Mouse (Mus musculus) limb, embryonic 10.5 days (tissue): ENCODE data around the gene 1700001J03Rik. TPM values are rescaled to one million over a fixed set of nuclear protein-coding genes. Genes with fewer than 3 reads are reported as not detected.
"Not testable (repeated sequence)": the region's sequence is repeated elsewhere in the genome, so short reads cannot be mapped to it uniquely, and the experiment has no call there.

Source experiments
- DNase-seq: peaks from one replicate; pipeline ENCODE4 v3.0.0-alpha.2; 2017; ENCODE audit warnings: low spot score
- H3K27ac ChIP-seq: fragments of 300-500 bp; sonication (generic); 2 replicates; pipeline ENCODE4 v1.5.1; 2016; ENCODE audit warnings: mild to moderate bottlenecking
- H3K27me3 ChIP-seq: fragments of 300-500 bp; sonication (generic); 2 replicates; pipeline ENCODE4 v1.6.1; 2016; ENCODE audit warnings: low read depth, mild to moderate bottlenecking; ENCODE audit not compliant: poor library complexity, severe bottlenecking
- H3K36me3 ChIP-seq: fragments of 300-500 bp; sonication (generic); 2 replicates; pipeline ENCODE4 v1.6.1; 2016; ENCODE audit warnings: mild to moderate bottlenecking, moderate library complexity
- H3K4me1 ChIP-seq: fragments of 300-500 bp; sonication (generic); 2 replicates; pipeline ENCODE4 v1.6.1; 2016
- H3K4me3 ChIP-seq: fragments of 300-500 bp; sonication (generic); 2 replicates; pipeline ENCODE4 v1.5.1; 2016; ENCODE audit warnings: mild to moderate bottlenecking, moderate library complexity
- H3K9me3 ChIP-seq: fragments of 300-500 bp; sonication (generic); replicated peaks from 2 replicates; pipeline ENCODE4 v1.6.1; 2016; ENCODE audit warnings: mild to moderate bottlenecking
- WGBS: fragments of 180-500 bp; shearing (Covaris S2); methylation state at CpG from one replicate; pipeline ENCODE4 v1.1.7; 2016; 5-methylcytosine and 5-hydroxymethylcytosine counted together
- polyA plus RNA-seq: library from polyadenylated mRNA; unstranded; fragments of >200 nt; fragmentation: Nextera tagmentation; extraction: Ambion mirVana; gene quantifications from 2 replicates; pipeline ENCODE4 v1.2.1, GENCODE M21; 2016

1700001J03Rik gene
- polyA plus RNA-seq, 1 experiment from 2014 or later, result not detected

- Histone ChIP-seq H3K4me3 (no peak overlapping the region), H3K9me3 (no peaks in the 10 kb centered on the region), H3K27ac (no peak overlapping the region), H3K36me3 (peaks cover 86% of the 10 kb centered on the region), H3K4me1 (no peaks in the 10 kb centered on the region), H3K27me3 (no peaks in the 10 kb centered on the region)
- no peak for DNase-seq
- WGBS, result 93% methylated on average over 5 of the region's 5 CpGs
Measured at GRCm38 (mm10) chr5:146205537-146205936, 20.4 kb upstream of the 1700001J03Rik start.

DNA sequence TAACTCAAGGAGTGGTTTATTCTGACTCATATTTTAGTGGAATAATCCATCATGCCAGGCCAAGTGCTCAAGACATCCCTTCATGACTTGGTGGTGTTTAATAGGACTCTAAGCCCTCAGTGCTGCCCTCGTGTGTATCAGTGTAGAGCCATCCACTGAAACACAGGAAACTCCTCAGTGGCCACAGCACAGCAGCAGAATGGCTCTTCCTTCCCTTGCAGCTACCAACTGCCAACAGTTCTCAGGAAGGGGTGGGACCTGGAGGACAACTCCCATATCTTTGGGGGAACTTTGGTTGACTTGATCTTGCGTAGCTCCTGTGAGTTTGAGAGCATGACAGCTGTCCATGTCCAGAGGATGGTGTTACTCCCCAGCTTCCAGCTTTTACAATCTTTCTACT lies 18.8 kb upstream of the 1700001J03Rik start:
- H3K9me3 ChIP-seq, result no peaks in the 10 kb centered on the region
- H3K4me3 ChIP-seq, result no peak overlapping the region
- H3K36me3 ChIP-seq, result peaks cover 70% of the 10 kb centered on the region
- no peak overlapping the region for H3K27ac ChIP-seq
- H3K27me3 ChIP-seq, result no peaks in the 10 kb centered on the region
- no peak for DNase-seq
- WGBS, result 83% methylated on average over 2 of the region's 2 CpGs
- no peaks in the 10 kb centered on the region for H3K4me1 ChIP-seq

DNA sequence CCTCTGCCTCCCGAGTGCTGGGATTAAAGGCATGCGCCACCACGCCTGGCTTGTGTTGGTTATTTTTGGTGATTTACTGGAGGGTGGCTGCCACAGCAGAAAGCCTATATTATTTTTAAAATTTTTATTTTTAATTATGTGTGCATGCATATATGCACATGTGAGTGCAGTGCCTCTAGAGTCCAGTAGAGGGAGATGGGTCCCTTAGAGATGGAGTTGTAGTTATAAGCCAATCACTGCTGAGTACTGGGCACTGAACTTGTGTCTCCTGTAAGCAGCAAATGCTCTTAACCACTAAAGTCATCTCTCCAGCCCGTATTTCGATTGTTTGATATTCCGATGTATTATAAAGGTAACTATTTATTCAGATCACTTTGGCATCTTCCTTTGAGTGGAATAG lies 15.5 kb upstream of the 1700001J03Rik start:
- WGBS, result 97% methylated on average over 6 of the region's 6 CpGs
- no peak for DNase-seq
- Histone ChIP-seq H3K4me1 (no peaks in the 10 kb centered on the region), H3K36me3 (peaks cover 37% of the 10 kb centered on the region), H3K4me3 (no peak overlapping the region), H3K27ac (no peak overlapping the region), H3K9me3 (no peaks in the 10 kb centered on the region), H3K27me3 (no peaks in the 10 kb centered on the region)

- H3K36me3 ChIP-seq, result peaks cover 27% of the 10 kb centered on the region
- H3K27ac ChIP-seq, result no peak overlapping the region
- no peak overlapping the region for H3K4me3 ChIP-seq
- H3K27me3 ChIP-seq, result no peaks in the 10 kb centered on the region
- DNase-seq, result no peak
- WGBS, result 89% methylated on average over 2 of the region's 2 CpGs
- H3K9me3 ChIP-seq, result no peaks in the 10 kb centered on the region
- H3K4me1 ChIP-seq, result no peaks in the 10 kb centered on the region
Measured at GRCm38 (mm10) chr5:146199540-146199939, 14.4 kb upstream of the 1700001J03Rik start.

GRCm38 (mm10) chr5:146199073-146199472 lies 14.0 kb upstream of the 1700001J03Rik start:
- H3K4me1 ChIP-seq, result no peaks in the 10 kb centered on the region
- no peak overlapping the region for H3K4me3 ChIP-seq
- no peaks in the 10 kb centered on the region for H3K9me3 ChIP-seq
- no peak for DNase-seq
- H3K27ac ChIP-seq, result no peak overlapping the region
- no peaks in the 10 kb centered on the region for H3K27me3 ChIP-seq
- H3K36me3 ChIP-seq, result peaks cover 22% of the 10 kb centered on the region

DNA sequence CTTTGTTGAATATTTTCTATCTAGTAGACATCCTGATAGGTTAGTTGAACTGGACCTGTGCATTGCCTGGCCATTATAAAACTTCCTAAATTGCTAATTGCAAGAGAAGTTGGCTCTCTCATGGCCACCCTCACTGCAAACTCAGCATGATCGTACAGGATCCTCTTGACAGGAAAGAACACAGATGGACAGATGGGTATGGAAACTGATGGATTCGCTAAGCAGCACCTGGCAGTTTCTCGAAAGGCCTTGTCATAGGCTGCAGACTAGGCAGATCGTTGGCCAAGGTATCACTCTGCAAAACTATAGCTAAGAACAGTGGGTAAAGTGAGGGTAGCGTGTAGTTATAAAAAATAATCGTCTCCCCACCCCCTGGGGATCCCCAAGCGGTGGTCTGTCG lies 8.3 kb upstream of the 1700001J03Rik start:
- no peak overlapping the region for H3K4me3 ChIP-seq
- no peaks in the 10 kb centered on the region for H3K4me1 ChIP-seq
- no peak for DNase-seq
- H3K27ac ChIP-seq, result no peak overlapping the region
- H3K36me3 ChIP-seq, result no peaks in the 10 kb centered on the region
- no peaks in the 10 kb centered on the region for H3K27me3 ChIP-seq
- no peaks in the 10 kb centered on the region for H3K9me3 ChIP-seq
- WGBS, result 82% methylated on average over 8 of the region's 8 CpGs

DNA sequence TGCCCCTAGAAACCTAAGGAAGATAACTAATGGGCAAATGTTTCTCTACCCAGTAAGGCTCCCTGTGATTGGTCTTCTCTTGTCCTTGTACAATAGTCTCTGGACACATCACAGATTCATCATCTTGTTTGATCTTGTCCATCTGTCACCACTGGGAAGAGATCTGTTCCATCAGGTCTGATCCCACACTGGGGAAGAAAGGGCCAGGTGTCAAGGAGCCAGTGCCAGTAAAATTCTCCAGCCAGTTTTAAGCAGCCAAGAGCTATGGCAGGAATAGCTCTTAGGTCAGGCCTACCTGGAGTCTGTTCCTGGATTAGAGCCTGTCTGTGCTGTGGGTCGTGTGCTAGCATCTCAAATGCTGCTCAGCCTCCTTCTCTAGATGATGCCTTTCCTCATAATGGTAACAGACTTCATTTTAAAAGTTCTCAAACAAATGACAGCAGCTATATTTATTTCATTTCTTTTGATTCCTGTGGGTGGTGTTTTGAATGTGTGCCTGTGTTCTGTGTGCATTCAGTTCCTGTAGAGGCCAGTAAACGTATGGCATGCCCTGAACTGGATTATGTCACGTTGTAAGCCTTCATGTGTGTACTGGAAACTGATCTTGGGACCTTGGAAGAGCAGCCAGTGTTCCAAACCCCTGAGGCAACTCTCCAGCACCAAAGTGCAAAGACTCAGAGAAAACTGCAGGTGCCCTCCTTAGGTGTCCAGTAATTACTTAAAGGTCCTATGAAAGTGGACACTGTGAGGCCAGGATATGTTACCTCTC lies 5.6 kb upstream of the 1700001J03Rik start:
- no peak for DNase-seq
- WGBS, result 66% methylated on average over 3 of the region's 3 CpGs

GRCm38 (mm10) chr5:146190093-146190492 lies 5.0 kb upstream of the 1700001J03Rik start:
- Histone ChIP-seq H3K27ac (no peak overlapping the region), H3K4me3 (no peak overlapping the region), H3K9me3 (no peaks in the 10 kb centered on the region), H3K36me3 (no peaks in the 10 kb centered on the region), H3K27me3 (no peaks in the 10 kb centered on the region), H3K4me1 (no peaks in the 10 kb centered on the region)
- DNase-seq, result no peak
- WGBS, result 71% methylated on average over 4 of the region's 4 CpGs

More for the DNA sequence above, 5.6 kb upstream of the 1700001J03Rik start:
- Histone ChIP-seq H3K27ac (no peak overlapping the region), H3K4me3 (no peak overlapping the region), H3K27me3 (no peaks in the 10 kb centered on the region), H3K4me1 (no peaks in the 10 kb centered on the region), H3K36me3 (no peaks in the 10 kb centered on the region), H3K9me3 (no peaks in the 10 kb centered on the region)

DNA sequence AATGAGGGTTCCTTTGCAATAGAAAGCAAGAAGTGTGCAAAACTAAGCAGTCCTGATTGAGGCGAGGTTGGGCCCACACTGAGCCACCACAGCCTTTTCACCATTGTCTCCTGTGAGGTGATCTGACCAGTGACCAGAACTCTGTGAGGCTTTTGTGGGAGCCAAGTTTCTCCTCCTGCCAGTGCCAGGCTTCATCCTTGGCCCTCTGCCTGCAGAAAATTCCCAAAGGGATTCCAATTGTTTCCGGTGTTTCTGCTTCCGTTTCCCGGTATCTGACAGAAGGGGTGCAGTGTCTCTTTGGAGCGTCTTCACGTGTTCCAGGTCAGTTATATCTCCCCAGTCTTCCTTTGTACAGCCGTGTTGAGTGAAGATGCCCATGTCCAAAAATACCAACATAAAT lies 3.6 kb upstream of the 1700001J03Rik start:
- Histone ChIP-seq H3K4me3 (no peak overlapping the region), H3K9me3 (0 out of 2 replicates have a peak, but pooled peaks cover 2% of the 10 kb centered on the region), H3K27me3 (no peaks in the 10 kb centered on the region), H3K27ac (no peak overlapping the region), H3K36me3 (no peaks in the 10 kb centered on the region), H3K4me1 (no peaks in the 10 kb centered on the region)
- 91% methylated on average over 7 of the region's 7 CpGs for WGBS
- DNase-seq, result no peak

DNA sequence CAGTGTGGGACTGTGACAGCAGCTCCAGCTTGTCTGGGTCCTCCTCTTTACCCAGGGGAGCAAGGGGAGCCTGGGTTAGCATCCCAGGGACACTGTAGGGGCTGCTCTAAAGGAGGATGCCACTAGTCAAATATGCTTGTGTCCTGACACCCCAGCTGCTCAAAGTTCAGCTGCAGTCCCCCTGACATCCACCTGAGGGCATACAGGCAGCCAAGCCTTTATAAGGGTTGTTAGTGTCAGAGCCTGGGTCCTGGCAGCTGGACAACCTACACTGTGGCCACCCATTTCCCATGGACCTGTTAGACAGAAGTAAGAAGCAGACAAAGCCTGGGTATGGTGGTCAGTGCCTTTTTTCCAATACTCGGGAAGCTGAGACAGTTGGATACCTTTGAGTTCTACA lies 3.0 kb upstream of the 1700001J03Rik start:
- Histone ChIP-seq H3K36me3 (no peaks in the 10 kb centered on the region), H3K27me3 (no peaks in the 10 kb centered on the region), H3K4me3 (no peak overlapping the region), H3K9me3 (0 out of 2 replicates have a peak, but pooled peaks cover 3% of the 10 kb centered on the region), H3K4me1 (no peaks in the 10 kb centered on the region), H3K27ac (no peak overlapping the region)
- 88% methylated on average over 1 of the region's 1 CpGs for WGBS
- no peak for DNase-seq

DNA sequence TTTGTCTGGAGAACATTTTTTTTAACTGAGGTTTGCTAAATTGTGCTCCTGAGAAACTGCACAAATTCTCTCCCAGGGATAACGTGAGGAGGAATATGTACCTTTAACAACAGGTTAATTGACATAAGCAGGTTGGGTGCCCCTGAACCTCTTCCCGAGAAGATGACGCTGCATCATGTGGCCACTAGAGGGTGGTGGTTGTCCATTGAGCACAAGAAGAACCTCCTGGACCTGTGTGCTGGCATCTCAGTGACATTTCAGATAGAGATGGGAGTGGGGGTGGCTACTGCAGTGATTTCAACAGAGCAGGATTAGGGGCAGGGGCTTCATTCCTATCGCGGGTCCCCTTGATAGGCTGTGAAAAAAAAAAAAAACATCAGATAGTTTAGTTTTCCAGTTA lies 2.3 kb upstream of the 1700001J03Rik start:
- DNase-seq, result not testable (repeated sequence)

GRCm38 (mm10) chr5:146172744-146173143 lies 12.4 kb downstream of the 1700001J03Rik start:
- not testable (repeated sequence) for H3K9me3 ChIP-seq, H3K27ac ChIP-seq, H3K36me3 ChIP-seq, DNase-seq, H3K4me3 ChIP-seq, H3K4me1 ChIP-seq, H3K27me3 ChIP-seq
- WGBS, result 68% methylated on average over 4 of the region's 4 CpGs

More for the DNA sequence above, 2.3 kb upstream of the 1700001J03Rik start:
- H3K9me3 ChIP-seq, H3K4me3 ChIP-seq, H3K27me3 ChIP-seq, H3K27ac ChIP-seq, H3K4me1 ChIP-seq, H3K36me3 ChIP-seq: not testable (repeated sequence)
- 26% methylated on average over 5 of the region's 5 CpGs for WGBS

DNA sequence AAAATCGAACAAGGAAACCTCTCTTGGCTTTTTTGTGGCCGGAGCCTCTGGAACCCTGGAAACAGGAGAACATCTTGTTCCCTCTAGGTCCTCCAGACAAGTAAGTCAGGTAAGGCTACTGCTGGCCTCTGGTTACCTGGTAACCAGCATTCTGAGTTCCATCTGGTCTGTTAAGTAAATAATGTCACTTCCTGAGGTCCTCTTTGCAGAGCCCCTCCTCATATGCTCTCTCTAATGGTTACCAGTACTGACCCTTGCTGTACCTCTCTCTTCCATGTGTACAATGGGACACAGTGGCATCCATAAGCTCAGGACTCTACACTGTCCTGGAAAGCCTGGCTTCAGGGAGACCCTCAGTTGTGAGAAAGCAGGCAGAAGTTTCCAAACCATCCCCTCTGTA lies 14.5 kb downstream of the 1700001J03Rik start, which contains the start of gene Gm6309:
Gene Gm6309 (minus strand): TSS at position 101 of the 400 bp plus-strand sequence.
- 88% methylated on average over 2 of the region's 2 CpGs for WGBS
- H3K27ac ChIP-seq, result not testable (repeated sequence)

GRCm38 (mm10) chr5:146160439-146160838 lies 24.7 kb downstream of the 1700001J03Rik start, which contains the start of gene Gm5565:
Gene Gm5565, minus strand, starts transcription at chr5:146160539.
- not testable (repeated sequence) for H3K27ac ChIP-seq, H3K4me3 ChIP-seq, H3K4me1 ChIP-seq, H3K9me3 ChIP-seq, H3K27me3 ChIP-seq, DNase-seq, H3K36me3 ChIP-seq
- WGBS, result 92% methylated on average over 3 of the region's 3 CpGs

More for the DNA sequence above, 14.5 kb downstream of the 1700001J03Rik start, which contains the start of gene Gm6309:
- H3K36me3 ChIP-seq, H3K9me3 ChIP-seq, H3K4me3 ChIP-seq, H3K4me1 ChIP-seq, H3K27me3 ChIP-seq, DNase-seq: not testable (repeated sequence)
